Mouse (Mus musculus): ENCODE measurements around the gene Ccdc180.

Gene Ccdc180

GRCm38 (mm10) chr4:45969051-45969450 is 78.9 kb downstream of the Ccdc180 start:
- no peak for DNase-seq (ENCODE audit: inconsistent age in 2 of 2, low spot score in 1 of 2)

DNA sequence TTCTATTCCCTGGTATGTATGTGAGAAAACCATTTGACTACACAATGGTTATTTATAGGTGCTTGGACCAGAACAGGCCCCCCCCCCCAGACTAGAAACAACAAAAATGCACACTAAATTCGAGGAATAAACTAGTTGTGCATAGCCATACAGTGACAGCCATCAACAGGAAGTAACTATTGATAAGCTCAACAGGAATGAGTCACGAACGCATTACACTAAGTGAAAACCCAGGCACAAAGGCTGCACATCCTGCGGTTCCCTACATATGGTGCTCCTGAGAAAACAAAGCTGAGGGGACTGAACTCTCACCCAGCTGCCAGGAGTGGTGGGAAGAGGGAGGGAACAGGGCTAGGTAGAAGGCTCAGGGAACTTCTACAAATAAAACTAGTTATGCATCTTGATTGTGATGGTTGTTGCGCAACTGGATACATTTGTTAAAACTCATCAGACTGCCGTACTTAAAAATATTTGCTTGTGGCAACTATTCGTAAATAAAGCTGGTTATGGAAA is 80.0 kb downstream of the Ccdc180 start:
- DNase-seq (ENCODE audit: inconsistent age in 2 of 2, low spot score in 1 of 2), result no peak

DNA sequence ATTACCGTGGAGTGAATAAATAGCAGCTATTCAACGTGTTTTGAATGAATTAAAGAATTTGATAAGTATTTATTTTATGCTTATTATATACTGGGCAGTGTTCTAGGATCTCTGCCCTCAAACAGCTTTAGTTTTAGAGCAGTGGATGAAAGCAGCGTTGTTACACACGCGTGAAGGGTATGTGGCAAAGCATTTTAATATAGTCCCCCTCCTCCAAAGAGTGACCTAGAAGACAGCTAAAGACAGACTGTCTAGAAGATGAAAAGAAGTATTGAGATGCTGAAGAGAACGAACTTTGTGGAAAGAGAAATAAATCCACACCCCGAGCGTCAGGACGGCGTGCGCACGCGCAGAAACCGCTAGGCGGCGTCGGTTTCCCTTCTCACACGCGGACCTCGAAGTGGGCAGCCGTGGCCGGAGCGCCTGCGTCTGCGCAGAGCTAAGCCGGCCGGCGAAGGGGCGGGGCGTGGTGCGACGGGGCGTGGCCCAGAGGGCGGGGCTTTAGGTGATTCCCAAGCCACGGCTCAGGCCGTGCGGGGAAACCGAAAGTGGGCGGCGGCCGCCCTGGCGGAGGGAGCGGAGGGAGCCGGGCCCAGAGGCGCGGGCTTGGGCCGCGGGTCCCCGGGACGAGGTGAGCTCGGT is 81.8 kb downstream of the Ccdc180 start:
- peak; percentile 100 for DNase-seq (ENCODE audit: inconsistent age in 2 of 2, low spot score in 1 of 2)

GRCm38 (mm10) chr4:45972448-45972854 is 82.3 kb downstream of the Ccdc180 start:
- DNase-seq (ENCODE audit: inconsistent age in 2 of 2, low spot score in 1 of 2), result no peak

DNA sequence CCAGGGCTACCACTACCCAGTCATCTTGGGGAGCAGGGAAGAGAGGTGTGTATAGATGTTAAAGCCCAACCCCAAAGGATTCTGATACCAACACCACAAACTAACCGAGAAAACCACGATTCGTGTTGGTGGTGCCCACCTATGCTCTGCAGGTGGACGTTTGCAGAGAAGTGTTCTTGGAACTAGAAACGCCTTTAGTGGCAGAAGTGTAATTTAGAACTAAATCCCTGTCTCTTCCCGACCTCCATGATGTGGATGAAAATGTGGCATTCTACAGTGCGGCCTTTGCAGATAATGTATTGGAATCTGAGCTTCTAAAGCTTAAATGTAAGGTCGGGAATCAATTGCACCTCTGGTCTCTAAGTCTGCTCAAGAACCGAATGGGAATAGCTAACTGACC is 82.8 kb downstream of the Ccdc180 start:
- no peak for DNase-seq (ENCODE audit: inconsistent age in 2 of 2, low spot score in 1 of 2)

- no peak for DNase-seq (ENCODE audit: inconsistent age in 2 of 2, low spot score in 1 of 2)
These were observed 87.0 kb downstream of the Ccdc180 start for GRCm38 (mm10) chr4:45976931-45977667.

DNA sequence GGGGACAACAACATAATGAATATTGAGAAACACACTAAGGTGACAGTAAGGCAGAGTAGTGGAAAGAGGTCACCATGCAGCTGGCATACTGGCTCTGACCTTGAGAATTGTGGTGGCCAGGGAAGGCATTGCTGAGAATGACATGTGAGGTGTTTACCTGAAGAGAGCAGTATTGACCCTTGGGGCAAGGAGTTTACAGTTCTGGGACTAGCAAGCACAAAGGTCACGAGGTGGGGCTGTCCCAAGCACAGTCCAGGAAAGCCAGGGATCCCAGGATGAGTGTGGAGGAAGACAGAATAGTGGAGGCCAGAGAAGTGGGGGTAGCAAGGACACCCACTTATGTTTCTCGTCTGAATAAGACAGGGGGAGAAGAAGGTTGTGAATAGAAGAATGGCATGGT is 89.8 kb downstream of the Ccdc180 start:
- DNase-seq (ENCODE audit: inconsistent age in 2 of 2, low spot score in 1 of 2), result no peak

DNA sequence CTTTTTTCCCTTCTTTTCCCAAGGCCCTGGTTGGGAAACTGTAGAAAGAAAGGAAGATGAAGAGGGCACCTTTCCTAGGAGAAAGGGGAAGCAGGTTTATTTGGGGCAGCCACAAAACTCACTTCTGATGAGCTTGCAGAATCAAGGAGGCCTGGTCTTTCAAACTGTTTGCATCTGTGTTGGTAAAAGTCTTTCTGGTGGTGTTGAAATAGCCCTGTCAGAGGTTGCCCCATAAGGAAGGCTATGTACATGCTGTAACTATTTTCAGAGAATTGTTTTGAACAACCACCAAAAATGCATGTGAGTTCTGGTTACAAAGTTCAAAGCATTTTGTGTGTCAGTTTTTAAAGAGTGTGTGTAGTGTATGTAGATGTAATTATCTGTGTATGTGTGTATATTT is 91.0 kb downstream of the Ccdc180 start:
- DNase-seq (ENCODE audit: inconsistent age in 2 of 2, low spot score in 1 of 2), result no peak

- no peak for DNase-seq (ENCODE audit: inconsistent age in 2 of 2, low spot score in 1 of 2)
These were observed 100.5 kb downstream of the Ccdc180 start for GRCm38 (mm10) chr4:45990427-45991135.

DNA sequence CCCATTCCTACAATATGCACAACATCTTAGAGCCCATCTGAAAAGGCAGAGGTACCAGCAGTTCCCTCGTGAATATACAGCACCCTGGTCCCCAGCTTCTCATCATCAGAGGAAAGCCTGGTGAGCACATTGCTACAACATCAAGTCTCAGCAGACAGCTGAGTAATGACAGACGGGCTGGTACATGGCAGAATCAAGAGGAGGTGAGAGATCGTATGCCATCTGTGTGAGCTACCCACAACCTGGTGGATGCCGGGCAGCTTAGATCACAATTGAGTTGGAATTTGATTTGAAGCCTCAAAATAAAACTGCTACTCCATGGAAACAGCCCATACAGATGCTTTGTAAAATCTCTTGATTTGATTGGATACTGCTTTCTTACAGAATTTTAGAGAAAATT is 108.4 kb downstream of the Ccdc180 start:
- no peak for DNase-seq (ENCODE audit: inconsistent age in 2 of 2, low spot score in 1 of 2)
